Mouse (Mus musculus) midbrain, embryonic 12.5 days (tissue): ENCODE measurements around the gene Pde7b. TPM values are rescaled to one million over a fixed set of nuclear protein-coding genes. Genes with fewer than 3 reads are reported as not detected.

Experiments used
- ATAC-seq: fragments of 200-750 bp; cut with Nextera tagmentation; 2 replicates; pipeline ENCODE4 v1.8.0; 2017; ENCODE audit warnings: low read depth, moderate TSS enrichment, moderate library complexity; ENCODE audit not compliant: low FRiP score
- H3K27ac ChIP-seq: fragments of 300-500 bp; sonication (generic); replicated peaks from 2 replicates; pipeline ENCODE4 v1.5.1; 2016; ENCODE audit warnings: mild to moderate bottlenecking
- H3K27me3 ChIP-seq: fragments of 300-500 bp; sonication (generic); 2 replicates; pipeline ENCODE4 v1.6.1; 2016; ENCODE audit warnings: mild to moderate bottlenecking
- H3K36me3 ChIP-seq: fragments of 300-500 bp; sonication (generic); 2 replicates; pipeline ENCODE4 v1.6.1; 2016
- H3K4me1 ChIP-seq: fragments of 300-500 bp; sonication (generic); 2 replicates; pipeline ENCODE4 v1.6.1; 2016
- H3K4me2 ChIP-seq: fragments of 300-500 bp; sonication (generic); replicated peaks from 2 replicates; pipeline ENCODE4 v1.6.1; 2016; ENCODE audit warnings: mild to moderate bottlenecking, moderate library complexity
- H3K4me3 ChIP-seq: fragments of 300-500 bp; sonication (generic); 2 replicates; pipeline ENCODE4 v1.5.1; 2016; ENCODE audit warnings: mild to moderate bottlenecking
- H3K9ac ChIP-seq: fragments of 300-500 bp; sonication (generic); replicated peaks from 2 replicates; pipeline ENCODE4 v1.6.1; 2016; ENCODE audit warnings: mild to moderate bottlenecking, moderate library complexity
- H3K9me3 ChIP-seq: fragments of 300-500 bp; sonication (generic); 2 replicates; pipeline ENCODE4 v1.6.1; 2016; ENCODE audit warnings: mild to moderate bottlenecking
- WGBS: fragments of 180-500 bp; shearing (Covaris S2); methylation state at CpG from one replicate; pipeline ENCODE4 v1.1.7; 2016; 5-methylcytosine and 5-hydroxymethylcytosine counted together
- polyA plus RNA-seq: library from polyadenylated mRNA; unstranded; fragments of >200 nt; fragmentation: Nextera tagmentation; extraction: Ambion mirVana; gene quantifications from 2 replicates; pipeline ENCODE4 v1.2.1, GENCODE M21; 2016

Pde7b gene
- polyA plus RNA-seq, 1 experiment from 2014 or later: 3.2 TPM

DNA sequence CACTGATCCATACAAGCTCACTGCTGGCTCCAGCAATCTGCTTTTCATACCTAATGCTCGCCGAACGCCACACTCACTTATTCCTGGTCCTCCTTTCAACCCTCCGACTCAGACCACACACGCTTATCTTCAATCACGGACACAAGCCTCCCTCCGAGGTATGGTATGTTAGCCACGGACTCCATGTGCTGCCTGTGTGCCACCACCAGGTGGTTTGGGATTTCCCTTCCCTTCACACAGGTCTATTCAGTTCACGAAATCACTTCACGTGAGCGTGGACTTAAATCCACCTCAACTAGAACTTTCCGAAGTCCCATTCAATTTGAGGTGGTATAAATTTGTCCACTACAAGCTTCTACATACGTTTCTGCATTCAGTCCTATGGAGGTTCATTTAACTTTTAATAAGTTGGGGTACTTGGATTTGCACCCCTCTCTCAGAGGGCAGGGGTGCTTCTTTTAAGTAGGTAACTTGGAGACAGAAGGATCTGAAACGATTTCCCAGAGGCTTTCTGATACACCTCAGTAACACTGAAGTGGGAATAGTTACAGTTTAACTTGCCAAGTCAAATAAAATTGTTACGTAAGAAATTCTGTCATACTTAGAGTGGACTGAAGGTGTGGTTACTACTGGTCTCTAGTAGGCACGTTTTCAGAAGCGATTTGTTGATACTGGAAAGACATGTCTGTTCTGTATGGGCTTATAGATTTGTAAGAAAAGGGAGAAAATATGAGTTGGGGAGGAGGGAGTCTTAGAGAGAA lies 221.4 kb downstream of the Pde7b start:
- no peak overlapping the region for H3K4me2 ChIP-seq
- H3K9ac ChIP-seq: no peak overlapping the region
- H3K4me3 ChIP-seq: no peak overlapping the region
- H3K4me1 ChIP-seq: no peaks in the 10 kb centered on the region
- WGBS: 92% methylated on average over 17 of the region's 17 CpGs
- no peak for ATAC-seq
- no peaks in the 10 kb centered on the region for H3K36me3 ChIP-seq
- no peaks in the 10 kb centered on the region for H3K27me3 ChIP-seq
- no peak overlapping the region for H3K27ac ChIP-seq
- no peaks in the 10 kb centered on the region for H3K9me3 ChIP-seq

DNA sequence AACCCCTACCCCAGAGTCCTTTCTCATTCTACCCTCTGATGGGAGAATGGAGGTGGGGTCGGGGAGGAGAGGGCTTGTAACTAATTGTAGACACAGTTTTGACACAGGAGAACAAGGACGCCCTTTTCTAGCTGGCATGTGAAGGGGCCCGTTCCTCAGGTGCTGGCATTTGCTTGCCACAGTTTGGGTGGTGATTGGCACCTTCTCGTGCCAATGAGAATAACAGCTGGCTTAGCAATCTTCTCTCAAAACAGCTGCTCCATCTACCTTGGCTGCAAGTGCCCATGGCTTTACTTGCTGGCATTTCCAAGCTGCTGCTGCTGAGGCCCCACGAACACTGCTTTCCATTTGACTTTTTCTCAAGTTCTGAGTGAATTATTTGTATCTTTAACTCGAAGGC lies 223.7 kb downstream of the Pde7b start:
- no peaks in the 10 kb centered on the region for H3K4me1 ChIP-seq

DNA sequence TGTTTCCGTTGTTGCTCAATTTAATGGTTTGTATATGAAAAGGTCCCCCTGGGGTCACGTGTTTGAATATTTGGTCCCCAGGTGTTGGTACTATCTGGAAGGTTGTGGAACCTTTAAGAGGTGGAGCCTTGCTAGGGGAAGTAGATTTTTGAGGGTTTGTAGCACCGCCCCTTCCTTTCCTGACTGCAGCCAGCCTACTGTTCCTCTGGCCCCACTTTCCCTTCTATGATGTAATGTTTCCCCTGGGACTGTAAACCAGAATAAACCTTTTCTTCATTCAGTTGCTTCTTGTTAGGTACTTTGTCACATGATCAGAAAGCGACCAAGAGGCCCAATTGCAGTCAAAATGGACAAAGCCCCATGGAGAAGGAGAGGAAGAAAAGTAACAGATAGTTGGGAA lies 229.8 kb downstream of the Pde7b start:
- no peak overlapping the region for H3K4me2 ChIP-seq
- H3K9ac ChIP-seq: no peak overlapping the region
- H3K9me3 ChIP-seq: no peaks in the 10 kb centered on the region
- no peaks in the 10 kb centered on the region for H3K27me3 ChIP-seq
- no peaks in the 10 kb centered on the region for H3K4me1 ChIP-seq
- H3K4me3 ChIP-seq: no peak overlapping the region
- no peak for ATAC-seq
- no peaks in the 10 kb centered on the region for H3K36me3 ChIP-seq
- 92% methylated on average over 4 of the region's 4 CpGs for WGBS
- no peak overlapping the region for H3K27ac ChIP-seq

More for the DNA sequence above, 223.7 kb downstream of the Pde7b start:
- Histone ChIP-seq H3K9me3 (no peaks in the 10 kb centered on the region), H3K27me3 (no peaks in the 10 kb centered on the region), H3K9ac (no peak overlapping the region), H3K4me2 (no peak overlapping the region), H3K27ac (no peak overlapping the region), H3K4me3 (no peak overlapping the region), H3K36me3 (no peaks in the 10 kb centered on the region)
- no peak for ATAC-seq
- 82% methylated on average over 6 of the region's 6 CpGs for WGBS

- Histone ChIP-seq H3K4me3 (no peak overlapping the region), H3K9ac (no peak overlapping the region), H3K27me3 (no peaks in the 10 kb centered on the region), H3K27ac (no peak overlapping the region), H3K36me3 (no peaks in the 10 kb centered on the region), H3K9me3 (no peaks in the 10 kb centered on the region), H3K4me1 (no peaks in the 10 kb centered on the region), H3K4me2 (no peak overlapping the region)
- 91% methylated on average over 5 of the region's 5 CpGs for WGBS
- ATAC-seq: no peak
Observed at GRCm38 (mm10) chr10:20493826-20494455, 230.9 kb downstream of the Pde7b start.

- H3K9ac ChIP-seq: no peak overlapping the region
- 65% methylated on average over 11 of the region's 11 CpGs for WGBS
- no peak overlapping the region for H3K4me2 ChIP-seq
- H3K27ac ChIP-seq: no peak overlapping the region
- H3K4me3 ChIP-seq: no peak overlapping the region
- no peaks in the 10 kb centered on the region for H3K27me3 ChIP-seq
- H3K36me3 ChIP-seq: no peaks in the 10 kb centered on the region
- no peaks in the 10 kb centered on the region for H3K4me1 ChIP-seq
- no peaks in the 10 kb centered on the region for H3K9me3 ChIP-seq
- no peak for ATAC-seq
Observed at GRCm38 (mm10) chr10:20492216-20492964, 232.5 kb downstream of the Pde7b start.

GRCm38 (mm10) chr10:20490775-20491174 lies 234.1 kb downstream of the Pde7b start:
- WGBS: 68% methylated on average over 1 of the region's 1 CpGs
- Histone ChIP-seq H3K4me2 (no peak overlapping the region), H3K4me1 (no peaks in the 10 kb centered on the region), H3K9me3 (no peaks in the 10 kb centered on the region), H3K27me3 (no peaks in the 10 kb centered on the region), H3K36me3 (no peaks in the 10 kb centered on the region), H3K9ac (no peak overlapping the region), H3K27ac (no peak overlapping the region), H3K4me3 (no peak overlapping the region)
- no peak for ATAC-seq

DNA sequence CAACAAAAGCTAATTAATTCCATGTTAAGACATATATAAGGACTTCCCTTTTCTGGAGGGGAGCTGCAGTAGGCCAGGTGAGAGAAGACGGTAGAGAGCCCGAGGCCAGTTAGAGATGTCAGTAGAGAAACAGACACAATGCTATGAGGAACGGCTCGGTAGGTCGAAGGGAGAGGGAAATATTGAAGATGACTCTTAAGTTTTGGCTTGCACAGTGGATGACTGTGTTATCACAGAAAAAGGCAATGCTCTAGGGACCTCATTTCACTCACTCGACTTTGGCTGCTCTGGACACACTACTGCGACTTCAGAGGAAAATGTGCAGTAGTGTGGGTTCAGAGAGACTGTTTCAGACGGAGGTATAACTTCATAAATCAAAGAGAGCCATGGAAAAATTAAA lies 234.6 kb downstream of the Pde7b start:
- Histone ChIP-seq H3K27ac (no peak overlapping the region), H3K36me3 (no peaks in the 10 kb centered on the region), H3K9me3 (no peaks in the 10 kb centered on the region), H3K27me3 (no peaks in the 10 kb centered on the region), H3K4me3 (no peak overlapping the region), H3K4me2 (no peak overlapping the region), H3K9ac (no peak overlapping the region), H3K4me1 (no peaks in the 10 kb centered on the region)
- 84% methylated on average over 8 of the region's 8 CpGs for WGBS
- no peak for ATAC-seq

DNA sequence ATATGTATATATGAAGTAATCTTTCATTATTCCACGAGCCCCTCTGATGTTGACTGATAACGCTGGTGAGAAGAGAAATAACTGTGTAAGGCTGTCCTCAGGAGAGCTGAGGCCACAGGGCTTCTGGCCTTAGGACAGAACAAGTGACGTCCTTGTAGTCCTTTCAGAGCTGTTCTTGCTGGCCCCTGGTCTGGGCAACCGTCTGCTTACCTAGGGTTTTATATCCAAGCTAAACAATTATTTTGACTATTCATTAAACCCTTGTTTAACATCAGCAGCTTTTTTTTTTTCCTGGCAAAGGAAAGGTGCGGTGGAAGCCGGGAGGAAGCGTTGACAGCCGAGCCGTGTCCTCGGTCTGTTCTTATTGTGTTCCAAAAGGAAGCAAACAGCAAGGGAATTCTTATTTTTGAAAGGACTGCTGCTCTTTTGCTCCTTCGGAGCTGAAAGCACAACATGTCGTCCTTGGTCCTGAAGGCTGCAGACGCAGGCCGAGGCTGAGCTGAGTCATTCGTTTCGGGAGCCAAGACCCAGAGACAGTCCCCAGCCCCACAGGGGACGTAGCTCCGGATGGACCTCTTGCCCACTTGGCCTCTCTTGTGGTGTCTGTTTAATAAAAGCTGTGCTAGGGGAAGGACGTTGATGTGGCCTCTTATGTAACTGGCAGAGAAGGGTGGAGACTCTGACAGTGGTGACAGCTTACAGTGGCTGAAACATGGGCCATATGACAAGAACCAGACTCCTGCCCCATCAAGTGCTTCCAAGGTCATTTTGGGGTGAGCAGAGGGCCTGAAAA lies 238.2 kb downstream of the Pde7b start:
- no peak for ATAC-seq
- Histone ChIP-seq H3K4me3 (no peak overlapping the region), H3K27ac (no peak overlapping the region), H3K9ac (no peak overlapping the region), H3K4me2 (no peak overlapping the region), H3K9me3 (no peaks in the 10 kb centered on the region), H3K36me3 (no peaks in the 10 kb centered on the region), H3K27me3 (no peaks in the 10 kb centered on the region), H3K4me1 (no peaks in the 10 kb centered on the region)
- 83% methylated on average over 19 of the region's 19 CpGs for WGBS

DNA sequence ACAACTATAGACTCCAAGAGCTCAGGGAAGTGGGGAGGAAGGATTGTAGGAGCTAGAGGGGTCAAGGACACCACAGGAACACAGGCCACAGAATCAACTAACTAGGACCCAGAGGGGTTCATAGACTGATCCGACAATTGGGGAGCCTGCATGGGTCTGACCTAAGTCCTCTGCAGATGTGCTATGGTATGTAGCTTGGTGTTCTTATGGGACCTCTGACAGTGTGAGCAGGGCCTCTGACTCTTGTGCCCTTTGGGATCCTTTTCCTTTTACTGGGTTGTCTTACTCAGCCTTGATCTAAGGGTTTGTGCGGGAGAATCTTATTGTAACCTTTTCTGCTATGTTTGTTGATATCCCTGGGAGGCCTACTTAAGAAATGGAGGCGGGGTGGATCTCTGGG lies 239.1 kb downstream of the Pde7b start:
- H3K27ac ChIP-seq: no peak overlapping the region
- 71% methylated on average over 3 of the region's 3 CpGs for WGBS
- no peaks in the 10 kb centered on the region for H3K36me3 ChIP-seq
- H3K4me3 ChIP-seq: no peak overlapping the region
- H3K27me3 ChIP-seq: no peaks in the 10 kb centered on the region
- no peak overlapping the region for H3K9ac ChIP-seq
- H3K9me3 ChIP-seq: no peaks in the 10 kb centered on the region
- no peak for ATAC-seq
- no peaks in the 10 kb centered on the region for H3K4me1 ChIP-seq
- H3K4me2 ChIP-seq: no peak overlapping the region

GRCm38 (mm10) chr10:20479481-20479880 lies 245.4 kb downstream of the Pde7b start:
- no peaks in the 10 kb centered on the region for H3K9me3 ChIP-seq
- H3K27me3 ChIP-seq: no peaks in the 10 kb centered on the region
- no peak overlapping the region for H3K4me2 ChIP-seq
- H3K27ac ChIP-seq: no peak overlapping the region
- ATAC-seq: no peak
- WGBS: 91% methylated on average over 8 of the region's 8 CpGs
- H3K9ac ChIP-seq: no peak overlapping the region
- no peak overlapping the region for H3K4me3 ChIP-seq
- peaks cover 7% of the 10 kb centered on the region; the same call in 1 of the 2 replicates for H3K4me1 ChIP-seq
- H3K36me3 ChIP-seq: no peaks in the 10 kb centered on the region

DNA sequence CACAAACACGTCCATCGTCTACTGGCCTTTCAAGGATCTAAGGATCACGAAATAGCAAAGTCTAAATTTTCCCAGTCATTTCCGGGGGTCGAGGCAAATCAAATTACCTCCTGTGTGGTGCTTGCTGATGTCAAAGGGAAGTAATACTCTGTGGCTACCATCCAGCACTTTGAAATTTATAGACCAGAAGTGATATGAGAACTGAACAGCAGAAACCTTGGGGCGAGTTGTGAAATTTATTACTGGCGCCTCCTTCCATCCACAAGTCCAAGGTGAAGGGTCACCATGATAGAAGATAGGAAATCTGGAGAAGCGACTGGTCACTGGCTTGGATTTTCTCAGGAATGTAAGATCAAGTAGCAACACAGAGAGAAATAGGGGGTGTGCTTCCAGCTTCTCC lies 246.4 kb downstream of the Pde7b start:
- WGBS: 88% methylated on average over 8 of the region's 8 CpGs
- Histone ChIP-seq H3K36me3 (no peaks in the 10 kb centered on the region), H3K4me1 (peaks cover 13% of the 10 kb centered on the region; the same call in 1 of the 2 replicates), H3K27me3 (no peaks in the 10 kb centered on the region), H3K9me3 (no peaks in the 10 kb centered on the region), H3K4me2 (no peak overlapping the region), H3K9ac (no peak overlapping the region), H3K27ac (no peak overlapping the region), H3K4me3 (no peak overlapping the region)
- ATAC-seq: no peak
